Mouse (Mus musculus): ENCODE results near the gene Gm49416. TPM values are rescaled to one million over a fixed set of nuclear protein-coding genes. Genes with fewer than 3 reads are reported as not detected.

Gm49416 gene
- polyA plus RNA-seq, 2 experiments = not detected

DNA sequence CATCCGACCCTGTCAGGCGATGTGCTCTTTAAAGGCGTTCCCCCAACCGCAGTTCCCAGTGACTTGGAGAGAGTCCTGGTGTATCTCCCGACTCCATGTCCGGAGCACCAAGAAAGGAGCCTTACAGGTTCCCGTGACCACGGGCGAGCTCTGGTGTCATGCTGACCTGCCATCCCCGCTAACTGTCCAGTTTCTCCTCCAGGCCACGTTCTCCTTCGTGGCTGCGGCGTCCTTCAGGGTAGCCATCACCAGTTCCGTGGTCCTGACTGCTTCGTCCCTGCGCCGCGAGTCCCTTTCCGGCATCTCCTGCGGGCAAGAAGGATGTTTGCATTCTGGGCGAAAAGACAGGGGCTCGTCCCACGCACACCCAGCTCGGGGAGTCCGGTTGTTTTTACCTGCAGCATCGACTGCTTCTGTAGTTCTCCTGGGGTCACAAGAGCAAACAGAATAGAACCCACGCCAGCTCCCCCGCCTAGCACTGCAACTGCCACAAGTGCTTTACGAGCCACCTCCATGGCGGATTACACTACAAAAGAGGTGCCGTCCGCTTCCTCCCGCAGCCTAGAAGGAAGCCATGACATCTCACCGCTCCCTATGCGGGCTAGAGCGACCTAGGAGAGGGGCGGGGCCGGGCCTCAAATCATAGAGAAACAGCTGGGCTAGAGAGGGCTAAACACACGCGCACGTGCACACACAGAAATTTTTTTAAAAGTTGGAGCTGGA lies 8.3 kb upstream of the Gm49416 start, which contains the start of gene Uqcc3:
TSS of gene Uqcc3 (minus strand) at position 613 of the 723 bp plus-strand sequence.
- TF ChIP-seq EP300 (IDR thresholded peaks at IDR 0.05; ENCODE audit: low read depth) (no peak), CTCF (IDR thresholded peaks at IDR 0.05; ENCODE audit: low read depth) (no peak)
- peak; percentile 94 for ATAC-seq (ENCODE audit: insufficient read depth)
- peaks cover 6% of the 10 kb centered on the region in 2 experiments for H3K4me1 ChIP-seq (replicated peaks; ENCODE audit: control insufficient read depth in 2 of 2, insufficient read depth in 2 of 2, low read length in 1 of 2)
- peak within 1 kb of the TSS; percentile 89 to 97 for H3K4me3 ChIP-seq (ENCODE audit: insufficient read depth in 1 of 2, low read depth in 2 of 2, low read length in 2 of 2)
- H3K36me3 ChIP-seq (replicated peaks; ENCODE audit: control insufficient read depth, insufficient read depth, low read depth) = peaks cover 10% of the 10 kb centered on the region
- peak within 1 kb of the TSS; percentile 36 for H3K27ac ChIP-seq
- peak within 1 kb of the TSS; percentile 79 for H3K4me2 ChIP-seq (ENCODE audit: low read depth)
- H3K27me3 ChIP-seq (ENCODE audit: control insufficient read depth, insufficient read depth, low read length) = no peaks in the 10 kb centered on the region
- no peaks in the 10 kb centered on the region for H3K9me3 ChIP-seq (ENCODE audit: control insufficient read depth, low read length)
- DNase-seq (ENCODE audit: low read depth in 3 of 3, low spot score in 3 of 3) = peak; percentile 78 to 84 (median 79)
- peak within 1 kb of the TSS; percentile 87 for H3K9ac ChIP-seq (replicated peaks)
- WGBS (ENCODE audit: insufficient replicate concordance) = under 1% methylated on average over 42 of the region's 42 CpGs

DNA sequence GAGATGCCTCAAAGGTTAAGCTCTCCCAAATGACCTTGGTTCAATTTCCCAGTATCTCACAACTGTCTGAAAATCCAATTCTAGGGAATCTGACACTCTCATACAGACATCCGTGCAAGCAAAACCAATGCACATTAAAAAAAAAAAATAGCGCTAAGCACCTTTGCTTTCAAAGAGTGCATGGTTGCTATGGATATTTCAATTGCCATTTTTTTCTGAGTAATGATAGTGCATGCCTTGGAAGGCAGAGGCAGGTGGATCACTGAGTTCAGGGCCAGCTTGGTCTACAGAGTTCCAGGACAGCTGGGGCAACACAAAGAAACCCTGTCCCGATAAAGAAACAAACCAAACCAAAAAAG lies 7.7 kb upstream of the Gm49416 start:
- H3K27me3 ChIP-seq (ENCODE audit: control insufficient read depth, insufficient read depth, low read length) = no peaks in the 10 kb centered on the region
- no peaks in the 10 kb centered on the region for H3K9me3 ChIP-seq (ENCODE audit: control insufficient read depth, low read length)
- H3K9ac ChIP-seq (replicated peaks) = peak overlapping the region; percentile 87
- DNase-seq (ENCODE audit: low read depth in 3 of 3, low spot score in 3 of 3) (no peak), ATAC-seq (ENCODE audit: insufficient read depth) (no peak)
- 5% methylated on average over 3 of the region's 3 CpGs for WGBS (ENCODE audit: insufficient replicate concordance)
- H3K4me1 ChIP-seq (replicated peaks; ENCODE audit: control insufficient read depth in 2 of 2, insufficient read depth in 2 of 2, low read length in 1 of 2) = peaks cover 6% of the 10 kb centered on the region in 2 experiments
- H3K4me2 ChIP-seq (ENCODE audit: low read depth) = peak overlapping the region; percentile 79
- no peak overlapping the region for H3K27ac ChIP-seq
- peaks cover 8% of the 10 kb centered on the region for H3K36me3 ChIP-seq (replicated peaks; ENCODE audit: control insufficient read depth, insufficient read depth, low read depth)
- TF ChIP-seq EP300 (IDR thresholded peaks at IDR 0.05; ENCODE audit: low read depth) = no peak; the same call in 1 of the 2 replicates
- TF ChIP-seq CTCF (IDR thresholded peaks at IDR 0.05; ENCODE audit: low read depth) = no peak
- peak overlapping the region; percentile 89 to 97 for H3K4me3 ChIP-seq (ENCODE audit: insufficient read depth in 1 of 2, low read depth in 2 of 2, low read length in 2 of 2)

DNA sequence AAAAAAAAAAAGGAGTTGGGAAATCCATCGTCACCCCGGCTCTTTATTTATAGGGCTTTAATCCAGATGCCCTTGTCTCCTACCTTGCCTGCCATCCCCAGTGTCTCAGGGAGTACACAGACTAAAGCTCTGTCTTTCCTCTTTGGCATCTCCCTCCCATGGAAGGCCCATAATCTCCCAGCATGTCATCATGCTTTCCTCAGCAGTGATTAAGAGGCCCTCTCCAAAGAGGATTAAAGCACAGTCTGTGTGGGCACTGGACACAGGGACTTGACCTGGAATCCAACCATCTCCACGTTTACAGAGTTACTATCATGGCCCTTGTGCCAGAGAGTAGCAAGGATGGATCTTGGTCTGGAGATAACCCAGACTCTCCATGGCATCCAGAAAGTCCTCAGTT lies 5.1 kb upstream of the Gm49416 start, which contains the start of the genes Lbhd1 and Gm49403:
TSS of gene Lbhd1 (plus strand) at position 117 of the 400 bp plus-strand sequence.
TSS of gene Gm49403 (plus strand) at position 315 of the 400 bp plus-strand sequence.
- Histone ChIP-seq H3K36me3 (replicated peaks; ENCODE audit: control insufficient read depth, insufficient read depth, low read depth) (no peaks in the 10 kb centered on the region), H3K4me3 (ENCODE audit: insufficient read depth in 1 of 2, low read depth in 2 of 2, low read length in 2 of 2) (no peak within 1 kb of the TSS), H3K9ac (replicated peaks) (no peak within 1 kb of the TSS), H3K9me3 (ENCODE audit: control insufficient read depth, low read length) (no peaks in the 10 kb centered on the region), H3K4me1 (replicated peaks; ENCODE audit: control insufficient read depth in 2 of 2, insufficient read depth in 2 of 2, low read length in 1 of 2) (peaks cover 15% of the 10 kb centered on the region in 2 experiments), H3K27me3 (ENCODE audit: control insufficient read depth, insufficient read depth, low read length) (no peaks in the 10 kb centered on the region), H3K27ac (no peak within 1 kb of the TSS), H3K4me2 (ENCODE audit: low read depth) (no peak within 1 kb of the TSS)
- WGBS (ENCODE audit: insufficient replicate concordance) = 73% methylated on average over 3 of the region's 3 CpGs
- DNase-seq (ENCODE audit: low read depth in 3 of 3, low spot score in 3 of 3) = no peak
- TF ChIP-seq CTCF (IDR thresholded peaks at IDR 0.05; ENCODE audit: low read depth) (no peak), EP300 (IDR thresholded peaks at IDR 0.05; ENCODE audit: low read depth) (no peak)
- ATAC-seq (ENCODE audit: insufficient read depth) = no peak

DNA sequence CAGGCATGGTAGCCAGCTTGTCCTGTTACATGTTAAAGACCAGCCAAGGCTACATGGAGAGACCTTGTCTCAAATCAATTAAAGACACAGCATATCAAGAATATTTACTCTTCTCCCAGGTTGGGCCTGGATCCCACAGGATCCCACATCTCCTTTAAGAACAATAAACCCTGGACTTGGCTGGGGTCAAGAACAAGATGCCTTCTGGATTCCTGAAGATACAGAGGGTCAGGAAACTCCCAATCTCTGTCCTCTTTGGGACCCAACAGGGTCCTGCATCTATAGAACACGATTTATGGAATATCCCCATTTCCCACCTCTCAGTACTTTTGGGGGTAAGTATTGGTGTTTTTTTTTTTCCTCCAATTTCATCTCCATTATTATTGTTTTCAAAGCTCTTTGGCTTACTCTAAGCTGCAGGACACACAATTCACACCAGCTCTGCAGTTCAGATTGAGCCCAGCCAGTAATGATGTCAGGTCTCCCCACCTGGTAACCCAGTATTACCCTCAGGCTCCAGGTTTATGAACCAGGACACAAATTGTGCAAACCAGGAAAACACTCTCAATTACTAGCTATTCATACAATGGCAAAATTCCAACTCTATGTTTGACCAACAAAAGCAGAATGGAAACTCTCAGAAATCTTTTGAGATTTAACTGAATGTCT lies 1.7 kb upstream of the Gm49416 start:
- DNase-seq (ENCODE audit: low read depth in 3 of 3, low spot score in 3 of 3) = no peak
- no peaks in the 10 kb centered on the region for H3K27me3 ChIP-seq (ENCODE audit: control insufficient read depth, insufficient read depth, low read length)
- no peaks in the 10 kb centered on the region for H3K9me3 ChIP-seq (ENCODE audit: control insufficient read depth, low read length)
- 29% methylated on average over 1 of the region's 1 CpGs for WGBS (ENCODE audit: insufficient replicate concordance)
- H3K27ac ChIP-seq = peak overlapping the region; percentile 77
- ATAC-seq (ENCODE audit: insufficient read depth) = no peak
- H3K4me3 ChIP-seq (ENCODE audit: insufficient read depth in 1 of 2, low read depth in 2 of 2, low read length in 2 of 2) = peak overlapping the region; percentile 19 to 75; a peak in 2 of 4 replicates
- peak overlapping the region; percentile 95 for H3K4me2 ChIP-seq (ENCODE audit: low read depth)
- H3K9ac ChIP-seq (replicated peaks) = peak overlapping the region; percentile 72
- TF ChIP-seq EP300 (IDR thresholded peaks at IDR 0.05; ENCODE audit: low read depth) (no peak), CTCF (IDR thresholded peaks at IDR 0.05; ENCODE audit: low read depth) (no peak)
- peaks cover 12% of the 10 kb centered on the region for H3K36me3 ChIP-seq (replicated peaks; ENCODE audit: control insufficient read depth, insufficient read depth, low read depth)
- peaks cover 13 to 19% of the 10 kb centered on the region in 2 experiments for H3K4me1 ChIP-seq (replicated peaks; ENCODE audit: control insufficient read depth in 2 of 2, insufficient read depth in 2 of 2, low read length in 1 of 2)

Measured in liver, embryonic 14.5 days (tissue).